Mouse (Mus musculus) forebrain, postnatal 0 days (tissue): ENCODE results near the gene Rfesd. TPM values are rescaled to one million over a fixed set of nuclear protein-coding genes. Genes with fewer than 3 reads are reported as not detected.

Experiments used
- ATAC-seq: fragments of 200-750 bp; cut with Nextera tagmentation; 2 replicates; pipeline ENCODE4 v1.8.0; 2017; ENCODE audit warnings: mild to moderate bottlenecking, moderate library complexity
- DNase-seq: peaks from one replicate; pipeline ENCODE4 v3.0.0-alpha.2; 2015
- H3K27ac ChIP-seq: fragments of 300-500 bp; sonication (generic); 2 replicates; pipeline ENCODE4 v1.5.1; 2014; ENCODE audit warnings: low read depth, mild to moderate bottlenecking, antibody characterized with exemption, low read length, moderate library complexity, mixed read lengths
- H3K27me3 ChIP-seq: fragments of 300-500 bp; sonication (generic); 2 replicates; pipeline ENCODE4 v1.6.1; 2014; ENCODE audit warnings: mild to moderate bottlenecking, low read length, mixed read lengths; ENCODE audit not compliant: insufficient read depth
- H3K36me3 ChIP-seq: fragments of 300-500 bp; sonication (generic); 2 replicates; pipeline ENCODE4 v1.6.1; 2014; ENCODE audit warnings: mild to moderate bottlenecking, moderate library complexity; ENCODE audit not compliant: insufficient read depth
- H3K4me1 ChIP-seq: fragments of 300-500 bp; sonication (generic); 2 replicates; pipeline ENCODE4 v1.6.1; 2014; ENCODE audit warnings: antibody characterized with exemption; ENCODE audit not compliant: insufficient read depth
- H3K4me2 ChIP-seq: fragments of 300-500 bp; sonication (generic); 2 replicates; pipeline ENCODE4 v1.6.1; 2014; ENCODE audit warnings: low read depth, mild to moderate bottlenecking, moderate library complexity
- H3K4me3 ChIP-seq: fragments of 300-500 bp; sonication (generic); 2 replicates; pipeline ENCODE4 v1.5.1; 2014; ENCODE audit warnings: low read depth, low read length, mixed read lengths
- H3K9ac ChIP-seq: fragments of 300-500 bp; sonication (generic); 2 replicates; pipeline ENCODE4 v1.6.1; 2014; ENCODE audit warnings: mild to moderate bottlenecking
- H3K9me3 ChIP-seq: fragments of 300-500 bp; sonication (generic); 2 replicates; pipeline ENCODE4 v1.6.1; 2016; ENCODE audit warnings: low read length
- CTCF ChIP-seq: sonication (generic); IDR thresholded peaks from 2 replicates; pipeline ENCODE4 v1.5.1; 2016; ENCODE audit warnings: antibody characterized with exemption, control low read depth, low read depth
- WGBS: fragments of 180-500 bp; shearing (Covaris S2); extraction: QIAGEN DNeasy Blood & Tissue Kit; methylation state at CpG from one replicate; pipeline ENCODE4 v1.1.7; 2014; 5-methylcytosine and 5-hydroxymethylcytosine counted together
- polyA plus RNA-seq: library from polyadenylated mRNA; unstranded; fragments of >200 nt; fragmentation: Nextera tagmentation; extraction: Ambion mirVana; gene quantifications from 2 replicates; pipeline ENCODE4 v1.2.1, GENCODE M21; 2015
- total RNA-seq: library from RNA; depleted of rRNA; stranded (reverse); fragments of >200 nt; gene quantifications from 2 replicates; pipeline ENCODE4 v1.2.3, GENCODE M21; 2014

The Rfesd gene
- total and polyA plus RNA-seq, 2 experiments from 2014 or later = 22.1 to 23.4 TPM

DNA sequence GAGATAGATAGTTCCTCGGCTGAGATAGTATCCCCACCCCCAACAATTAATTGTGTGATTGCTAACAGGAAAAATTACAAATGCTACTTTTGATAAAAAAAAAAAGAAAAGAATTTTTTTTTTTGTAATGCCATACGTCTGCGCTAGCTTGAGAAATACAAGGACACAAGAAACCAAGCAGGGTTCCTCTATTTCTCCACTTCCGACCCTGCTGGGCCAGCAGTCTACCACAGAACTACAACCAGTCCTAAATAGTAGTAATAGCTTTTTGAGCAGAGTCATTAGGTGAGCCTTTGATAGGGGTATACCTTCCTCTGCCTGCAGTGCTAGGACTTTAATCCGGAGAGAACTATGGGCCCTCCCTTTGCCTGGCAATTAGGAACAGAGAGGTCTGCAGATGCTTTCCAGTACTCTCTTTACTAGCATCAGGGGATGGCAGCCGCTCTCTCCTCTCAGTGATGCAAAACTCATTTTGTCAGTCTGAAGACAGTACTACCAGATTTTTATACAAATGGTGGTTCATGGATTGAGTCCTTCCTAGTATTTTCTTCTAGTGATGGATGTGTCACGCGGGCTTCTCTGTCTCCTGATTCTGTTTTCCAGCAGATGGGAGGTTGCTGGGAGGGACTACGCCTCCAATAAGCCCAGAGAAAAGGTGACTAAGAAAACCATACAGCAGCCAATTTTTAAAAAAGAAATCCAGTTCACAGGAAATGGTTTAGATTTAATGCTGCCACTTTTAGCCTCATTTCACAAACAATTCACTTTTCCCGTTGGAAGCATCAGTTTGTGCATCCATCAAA is 38.9 kb upstream of the Rfesd start:
- DNase-seq = no peak
- Histone ChIP-seq H3K36me3 (peaks cover 3% of the 10 kb centered on the region; the same call in 1 of the 2 replicates), H3K9ac (no peak overlapping the region), H3K27me3 (peaks cover 10% of the 10 kb centered on the region; the same call in 1 of the 2 replicates), H3K4me2 (0 out of 2 replicates have a peak overlapping the region, but pooled peaks have one; percentile 100), H3K27ac (no peak overlapping the region), H3K4me3 (no peak overlapping the region), H3K4me1 (peaks cover 4% of the 10 kb centered on the region; the same call in 1 of the 2 replicates), H3K9me3 (no peaks in the 10 kb centered on the region)
- ATAC-seq = no peak
- no peak for TF ChIP-seq CTCF
- 70% methylated on average over 10 of the region's 10 CpGs for WGBS

DNA sequence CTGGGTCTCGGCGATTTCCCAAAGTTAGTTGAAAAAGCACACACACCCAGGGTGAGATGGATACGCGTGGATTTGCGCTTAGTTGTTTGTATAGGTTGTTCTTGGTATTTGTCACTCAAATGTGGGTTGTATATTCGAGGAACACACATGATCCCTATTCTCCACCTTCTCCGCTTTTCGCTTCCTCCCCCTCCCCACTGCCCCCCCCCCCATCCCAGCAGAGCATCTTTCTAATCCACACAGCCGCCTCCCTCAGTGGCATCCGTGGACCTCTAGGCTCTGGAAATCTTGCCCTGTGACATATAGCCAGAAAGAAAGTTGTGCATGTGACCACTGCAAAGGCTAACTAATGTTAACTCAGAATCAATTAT is 38.4 kb upstream of the Rfesd start, which contains the start of gene Gpr150:
Gpr150 (minus strand) TSS at position 101 of the 371 bp plus-strand sequence.
- Histone ChIP-seq H3K4me1 (peaks cover 4% of the 10 kb centered on the region; the same call in 1 of the 2 replicates), H3K36me3 (no peaks in the 10 kb centered on the region), H3K9me3 (no peaks in the 10 kb centered on the region), H3K9ac (peak within 1 kb of the TSS; percentile 62), H3K27ac (no peak within 1 kb of the TSS), H3K4me2 (peak within 1 kb of the TSS; percentile 100), H3K27me3 (peaks cover 15% of the 10 kb centered on the region), H3K4me3 (peak within 1 kb of the TSS; percentile 55)
- WGBS = 8% methylated on average over 10 of the region's 10 CpGs
- ATAC-seq = peak; percentile 1; the same call in 1 of the 2 replicates
- no peak for DNase-seq
- TF ChIP-seq CTCF = no peak

DNA sequence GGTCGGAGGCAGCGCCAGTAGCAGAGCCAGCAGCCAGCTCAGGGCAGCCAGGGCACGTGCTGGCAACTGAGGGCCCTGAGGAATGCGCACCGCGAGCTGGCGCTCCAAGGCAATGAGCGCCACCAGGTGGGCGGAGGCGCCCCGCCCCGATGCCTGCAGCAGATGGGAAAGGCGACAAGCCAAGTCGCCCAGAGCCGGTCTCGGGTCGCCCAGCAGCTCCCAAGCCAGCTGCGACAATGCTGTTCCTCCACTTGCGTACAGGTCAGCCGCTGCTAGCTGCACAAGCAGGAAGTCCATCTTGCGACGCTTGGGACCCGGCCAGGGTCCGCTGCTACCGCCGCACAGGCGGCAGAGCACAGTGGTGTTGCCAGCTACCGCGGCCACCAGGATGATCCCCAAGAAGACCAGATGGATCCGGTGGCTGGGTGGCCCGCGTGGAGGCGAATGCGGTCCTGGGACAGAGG is 37.8 kb upstream of the Rfesd start:
- peak overlapping the region; percentile 62 for H3K9ac ChIP-seq
- DNase-seq = peak; percentile 81
- H3K36me3 ChIP-seq = no peaks in the 10 kb centered on the region
- under 1% methylated on average over 33 of the region's 34 CpGs for WGBS
- H3K4me3 ChIP-seq = peak overlapping the region; percentile 55
- H3K4me1 ChIP-seq = peaks cover 4% of the 10 kb centered on the region; the same call in 1 of the 2 replicates
- no peaks in the 10 kb centered on the region for H3K9me3 ChIP-seq
- H3K4me2 ChIP-seq = peak overlapping the region; percentile 100
- TF ChIP-seq CTCF = peak; percentile 65
- peaks cover 15% of the 10 kb centered on the region for H3K27me3 ChIP-seq
- ATAC-seq = peak; percentile 91
- no peak overlapping the region for H3K27ac ChIP-seq

DNA sequence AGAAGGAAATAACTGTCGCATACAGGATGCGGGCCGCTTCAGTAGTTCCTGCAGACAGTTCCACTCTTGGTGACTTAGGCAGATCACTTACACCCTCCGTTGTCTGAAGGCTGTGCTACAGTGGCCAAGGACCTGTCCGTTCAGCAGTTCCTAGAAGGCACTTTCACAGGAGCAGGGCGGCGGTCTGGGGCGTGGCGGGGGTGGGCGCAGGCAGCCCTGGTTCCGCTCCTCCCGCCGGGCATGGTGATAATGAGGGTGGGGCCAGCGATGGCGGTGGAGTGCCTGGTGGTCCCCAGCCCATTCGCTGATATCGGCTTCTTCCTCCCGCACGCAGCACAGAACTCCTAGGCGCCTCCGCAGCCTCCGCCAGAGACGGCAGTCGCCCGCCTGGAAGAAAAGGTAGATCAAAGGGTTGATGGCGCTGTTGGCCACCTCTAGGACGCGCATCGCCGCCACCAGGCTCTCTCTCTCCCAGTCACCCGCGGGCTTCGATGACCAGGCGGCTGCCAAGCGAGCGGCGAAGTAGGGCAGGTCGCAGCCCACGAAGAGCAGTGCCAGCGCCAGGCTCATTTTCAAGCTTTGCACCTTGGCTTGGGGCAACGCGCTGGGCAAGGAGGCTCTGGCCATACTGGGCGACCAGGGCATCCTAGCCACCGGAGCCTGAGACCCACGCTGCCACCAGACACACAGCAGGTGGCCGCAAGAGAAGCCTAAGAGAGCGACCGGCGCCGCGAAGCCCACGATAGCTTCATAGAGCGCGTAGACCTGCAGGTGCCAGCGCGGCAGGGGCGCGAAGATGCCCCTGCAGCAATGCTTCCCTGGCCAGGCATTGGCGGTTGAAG is 37.1 kb upstream of the Rfesd start:
- 2% methylated on average over 58 of the region's 59 CpGs for WGBS
- H3K4me2 ChIP-seq = peak overlapping the region; percentile 100
- peaks cover 15% of the 10 kb centered on the region for H3K27me3 ChIP-seq
- DNase-seq = peak; percentile 34
- peaks cover 4% of the 10 kb centered on the region; the same call in 1 of the 2 replicates for H3K4me1 ChIP-seq
- peak overlapping the region; percentile 62 for H3K9ac ChIP-seq
- no peak overlapping the region for H3K27ac ChIP-seq
- peak; percentile 19; the same call in 1 of the 2 replicates for TF ChIP-seq CTCF
- ATAC-seq = peak; percentile 56
- H3K36me3 ChIP-seq = no peaks in the 10 kb centered on the region
- no peaks in the 10 kb centered on the region for H3K9me3 ChIP-seq
- H3K4me3 ChIP-seq = peak overlapping the region; percentile 55

DNA sequence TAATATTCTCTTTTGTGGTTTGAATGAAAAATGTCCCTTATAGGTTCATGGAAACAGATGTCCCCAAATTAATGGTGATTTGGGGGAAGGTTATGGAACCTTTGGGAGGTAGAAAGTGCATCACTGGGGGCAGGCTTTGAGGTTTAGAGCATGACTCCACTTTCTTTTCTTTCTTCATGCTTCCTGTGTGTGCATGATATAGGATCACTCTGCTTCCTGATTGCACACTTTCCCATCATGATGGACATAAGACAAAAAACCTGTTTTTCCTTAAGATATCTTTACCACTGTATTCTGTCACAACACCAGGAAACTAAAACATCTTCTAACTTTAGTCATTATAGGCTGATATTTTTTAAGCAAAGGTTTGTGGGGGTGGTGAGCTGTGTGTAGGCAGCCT is 26.5 kb upstream of the Rfesd start:
- Histone ChIP-seq H3K9ac (no peak overlapping the region), H3K9me3 (no peaks in the 10 kb centered on the region), H3K36me3 (no peaks in the 10 kb centered on the region), H3K4me3 (no peak overlapping the region), H3K27ac (no peak overlapping the region), H3K4me2 (no peak overlapping the region), H3K4me1 (no peaks in the 10 kb centered on the region), H3K27me3 (no peaks in the 10 kb centered on the region)
- TF ChIP-seq CTCF = no peak
- ATAC-seq (no peak), DNase-seq (no peak)

DNA sequence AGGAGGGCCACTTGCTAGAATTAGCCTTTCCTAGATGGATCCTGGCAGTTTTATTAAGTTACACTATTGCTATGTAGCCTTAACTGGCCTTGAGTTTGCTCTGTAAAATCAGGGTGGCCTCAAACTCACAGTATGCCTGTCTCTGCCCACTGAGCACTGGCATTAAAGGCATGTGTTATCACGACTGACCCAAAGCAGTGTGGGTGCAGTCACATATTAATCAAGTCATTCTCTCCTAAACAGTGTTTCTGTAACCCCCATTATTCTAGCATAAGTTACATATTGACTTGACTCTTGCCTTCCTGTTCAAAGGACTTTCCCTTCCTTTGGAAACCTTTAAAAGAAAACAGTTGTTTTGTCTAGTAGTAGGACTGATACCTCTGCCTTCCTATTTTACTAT is 23.9 kb upstream of the Rfesd start:
- Histone ChIP-seq H3K9me3 (no peaks in the 10 kb centered on the region), H3K36me3 (no peaks in the 10 kb centered on the region), H3K4me3 (no peak overlapping the region), H3K4me2 (no peak overlapping the region), H3K27me3 (no peaks in the 10 kb centered on the region), H3K4me1 (no peaks in the 10 kb centered on the region), H3K9ac (no peak overlapping the region), H3K27ac (no peak overlapping the region)
- DNase-seq = no peak
- TF ChIP-seq CTCF = no peak
- 63% methylated on average over 1 of the region's 1 CpGs for WGBS
- no peak for ATAC-seq

DNA sequence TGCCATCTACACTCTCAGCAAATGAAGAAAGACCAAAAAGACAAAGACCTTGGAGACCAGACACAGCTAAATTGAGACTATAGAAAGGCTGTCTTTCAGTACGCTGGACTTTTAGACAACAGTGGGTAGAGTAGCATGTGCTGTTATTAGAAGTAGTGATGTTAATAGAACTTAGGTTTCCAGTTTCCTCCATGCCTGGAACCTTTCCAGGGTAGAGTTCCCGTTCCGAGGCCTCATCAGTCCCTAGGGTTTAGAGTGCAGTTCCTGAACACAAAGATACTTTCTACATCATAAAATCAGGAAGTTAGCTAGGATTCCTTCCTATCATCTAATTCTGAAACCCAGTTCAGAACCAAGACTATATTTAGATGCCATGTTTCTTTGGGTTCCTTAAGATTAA is 6.1 kb upstream of the Rfesd start:
- no peak overlapping the region for H3K4me2 ChIP-seq

More for the DNA sequence above, 6.1 kb upstream of the Rfesd start:
- ATAC-seq = no peak
- 77% methylated on average over 3 of the region's 3 CpGs for WGBS
- no peaks in the 10 kb centered on the region for H3K9me3 ChIP-seq
- H3K4me3 ChIP-seq = no peak overlapping the region
- H3K36me3 ChIP-seq = no peaks in the 10 kb centered on the region
- no peak for DNase-seq
- TF ChIP-seq CTCF = no peak
- H3K9ac ChIP-seq = no peak overlapping the region
- no peak overlapping the region for H3K27ac ChIP-seq
- no peaks in the 10 kb centered on the region for H3K27me3 ChIP-seq
- H3K4me1 ChIP-seq = no peaks in the 10 kb centered on the region
